Mouse (Mus musculus): ENCODE measurements around the gene Tcf23.

Tcf23 gene

DNA sequence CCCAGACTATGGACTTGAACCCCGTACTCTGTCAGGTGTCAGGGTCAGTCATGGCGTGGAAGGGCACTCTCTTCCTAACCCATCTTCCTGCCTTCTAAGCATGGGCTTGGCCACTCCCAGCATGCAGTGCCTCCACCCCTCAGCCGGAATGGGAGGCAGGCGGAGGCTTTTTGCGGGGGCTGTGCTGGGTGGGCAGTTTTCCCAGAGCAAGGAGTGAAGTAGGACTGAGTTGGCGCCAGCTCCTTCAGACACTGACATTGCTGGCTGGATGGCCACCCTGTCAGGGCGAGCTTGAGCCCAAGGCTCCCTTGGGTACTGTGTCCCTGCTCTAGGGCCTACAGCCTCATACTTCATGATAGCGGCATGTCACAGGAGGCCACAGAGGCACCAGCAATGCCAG lies at the start of gene Tcf23:
Gene Tcf23, plus strand, starts transcription at position 247 of the 400 bp plus-strand sequence.
- no peak for DNase-seq

DNA sequence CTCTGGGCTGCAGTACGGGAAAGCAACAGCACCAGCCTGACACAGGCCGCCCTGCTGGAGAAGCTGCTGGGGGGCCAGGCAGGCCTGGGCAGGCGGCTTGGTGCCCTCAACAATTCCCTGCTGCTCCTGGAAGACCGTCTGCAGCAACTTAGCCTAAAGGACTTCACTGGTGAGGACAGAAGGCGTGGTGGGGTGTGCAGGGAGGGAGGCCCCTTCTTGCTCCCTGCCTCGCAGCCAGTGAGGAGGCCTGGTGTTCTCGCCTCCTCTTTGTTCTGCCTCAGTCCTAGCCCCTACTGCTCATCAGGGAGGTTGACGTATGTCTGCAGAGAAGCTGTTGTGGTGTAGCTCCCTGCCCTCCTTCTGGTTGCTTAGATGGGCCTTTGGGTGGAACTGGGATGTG lies 49.8 kb upstream of the Tcf23 start:
- DNase-seq = no peak

DNA sequence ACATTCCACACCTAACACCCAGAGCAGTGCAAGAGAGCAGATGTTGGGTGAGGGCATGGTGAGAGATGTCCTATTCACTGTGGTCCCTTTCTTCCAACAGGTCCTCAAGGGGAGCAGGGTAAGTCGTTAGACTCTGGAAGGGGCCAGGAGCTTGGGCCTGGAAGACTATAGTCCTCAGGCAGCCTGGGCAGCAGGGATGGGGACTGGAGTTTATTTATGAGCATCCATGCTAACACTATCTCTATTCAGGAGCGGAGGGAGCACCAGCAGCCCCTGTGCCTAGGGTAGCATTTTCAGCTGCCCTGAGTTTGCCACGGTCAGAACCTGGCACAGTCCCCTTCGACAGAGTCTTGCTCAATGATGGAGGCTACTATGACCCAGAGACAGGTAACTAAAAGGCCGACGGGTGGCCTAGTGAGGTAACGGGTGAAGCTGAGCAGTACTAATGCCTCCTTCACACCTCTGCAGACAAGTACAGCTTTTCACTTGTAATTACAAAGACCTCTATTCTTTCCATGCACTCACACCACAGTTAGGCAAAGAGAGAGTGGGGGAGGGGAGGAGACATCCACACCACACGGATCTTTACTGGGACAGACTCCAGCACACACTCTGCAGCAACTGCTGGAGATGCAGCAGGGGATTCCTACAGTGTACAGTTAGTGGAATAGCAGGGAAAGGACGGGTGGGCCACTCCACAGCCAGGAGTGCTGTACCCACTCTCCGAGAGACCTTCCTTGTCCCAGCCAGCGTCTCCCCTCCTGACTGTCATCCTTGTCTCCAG lies 48.4 kb upstream of the Tcf23 start:
- no peak for DNase-seq

DNA sequence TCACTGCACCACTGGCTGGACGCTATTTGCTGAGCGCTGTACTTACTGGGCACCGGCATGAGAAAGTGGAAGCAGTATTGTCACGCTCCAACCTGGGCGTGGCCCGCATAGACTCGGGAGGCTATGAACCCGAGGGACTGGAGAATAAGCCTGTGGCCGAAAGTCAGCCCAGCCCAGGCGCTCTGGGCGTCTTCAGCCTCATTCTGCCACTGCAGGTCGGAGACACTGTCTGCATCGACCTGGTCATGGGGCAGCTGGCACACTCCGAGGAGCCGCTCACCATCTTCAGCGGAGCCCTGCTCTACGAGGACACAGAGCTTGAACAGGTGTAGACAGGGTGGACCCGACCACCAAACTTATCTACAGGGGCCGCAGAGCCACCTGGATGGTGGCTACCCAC lies 47.8 kb upstream of the Tcf23 start:
- no peak for DNase-seq

DNA sequence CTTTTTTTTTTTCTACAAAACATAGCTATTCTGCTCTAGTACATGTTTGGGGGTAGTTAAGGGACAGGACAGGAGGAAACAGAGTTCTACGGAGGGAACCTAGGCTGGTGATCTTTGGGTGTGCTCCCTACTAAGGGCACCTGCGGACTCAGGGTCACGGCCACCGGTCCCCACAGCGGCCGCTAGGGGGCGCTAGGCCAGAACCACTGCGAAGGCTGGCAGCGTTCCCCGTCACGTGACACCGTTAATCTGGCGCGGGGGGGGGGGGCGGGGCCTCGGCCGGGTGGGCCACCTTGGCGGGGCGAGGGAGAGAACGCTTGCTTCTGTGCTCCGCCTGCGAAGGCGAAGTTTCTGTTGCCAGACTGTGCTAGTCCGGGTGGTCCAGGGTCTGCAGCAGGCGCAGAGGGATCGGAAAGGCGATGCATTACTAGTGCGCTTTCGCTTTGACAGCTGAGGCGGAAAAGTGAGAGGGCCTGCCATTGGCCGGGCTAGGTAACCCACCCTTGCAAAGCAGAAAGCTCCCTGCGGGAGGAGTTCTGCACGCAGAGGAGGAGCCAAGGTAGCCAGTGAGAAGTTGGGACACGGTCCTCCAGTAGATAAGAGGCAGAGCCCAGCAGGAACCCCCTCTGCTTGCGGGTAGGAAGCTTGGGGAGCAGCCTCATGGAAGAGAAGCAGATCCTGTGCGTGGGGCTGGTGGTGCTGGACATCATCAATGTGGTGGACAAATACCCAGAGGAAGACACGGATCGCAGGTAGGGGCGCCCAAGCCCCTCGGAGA lies 47.0 kb upstream of the Tcf23 start, which contains the start of gene Khk:
Gene Khk, plus strand, starts transcription at position 176 of the 778 bp plus-strand sequence.
- peak; percentile 92 for DNase-seq

DNA sequence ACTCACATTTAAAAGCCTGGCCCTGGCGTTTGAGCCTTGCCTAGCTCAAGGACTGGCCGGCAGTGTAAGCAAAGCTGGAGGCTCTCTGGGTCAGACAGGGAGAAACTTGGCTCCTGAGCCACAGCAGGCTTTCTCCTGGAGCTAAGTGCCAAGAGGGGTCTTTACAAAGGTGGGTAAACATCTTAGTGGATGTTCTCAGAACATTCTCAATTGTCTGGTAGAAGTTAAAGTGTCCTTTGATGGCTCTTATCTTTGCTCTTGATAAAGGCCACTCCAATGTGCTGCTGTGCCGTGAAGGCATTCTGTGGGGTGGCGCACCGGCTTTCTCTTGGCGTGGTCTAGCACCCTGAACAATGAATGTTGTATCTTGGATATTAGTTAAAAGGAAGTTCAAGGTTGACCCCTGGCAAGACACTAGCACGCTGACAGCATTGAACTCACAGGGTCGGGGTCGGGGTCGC lies 45.9 kb upstream of the Tcf23 start:
- DNase-seq = no peak

DNA sequence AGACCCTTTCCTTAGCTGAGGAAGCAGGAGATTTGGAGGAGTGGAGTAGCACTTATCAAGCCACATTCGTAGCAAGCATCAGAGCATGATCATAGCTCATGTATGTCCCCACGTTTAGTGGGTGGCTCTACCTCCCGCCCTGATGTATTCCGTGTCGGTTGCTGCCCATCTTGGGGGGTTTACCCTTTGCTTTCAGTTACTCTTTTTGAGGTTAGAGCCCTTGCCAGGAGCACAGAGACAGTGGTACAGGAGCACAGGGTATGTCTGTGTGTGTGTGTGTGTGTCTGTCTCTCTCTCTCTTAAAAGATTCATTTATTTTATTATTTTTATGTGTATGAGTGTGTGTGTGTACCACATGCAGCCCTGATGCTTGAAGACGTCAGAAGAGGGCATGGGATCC lies 45.3 kb upstream of the Tcf23 start:
- no peak for DNase-seq

DNA sequence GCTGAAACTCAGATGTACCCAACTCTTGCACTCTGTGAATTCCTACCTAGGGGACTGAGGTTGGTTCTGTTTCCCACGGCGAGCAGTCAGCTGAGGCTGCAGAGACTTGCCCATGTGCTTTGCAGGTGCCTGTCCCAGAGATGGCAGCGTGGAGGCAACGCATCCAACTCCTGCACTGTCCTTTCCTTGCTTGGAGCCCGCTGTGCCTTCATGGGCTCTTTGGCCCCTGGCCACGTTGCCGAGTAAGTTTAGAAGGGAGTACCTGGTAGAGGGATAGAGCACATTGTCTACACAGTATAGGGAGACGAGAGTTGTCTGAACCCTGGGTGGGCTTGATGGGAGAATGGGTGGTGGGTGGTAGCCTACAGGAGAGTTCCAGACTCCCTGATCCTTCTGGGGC lies 43.8 kb upstream of the Tcf23 start:
- DNase-seq = no peak

DNA sequence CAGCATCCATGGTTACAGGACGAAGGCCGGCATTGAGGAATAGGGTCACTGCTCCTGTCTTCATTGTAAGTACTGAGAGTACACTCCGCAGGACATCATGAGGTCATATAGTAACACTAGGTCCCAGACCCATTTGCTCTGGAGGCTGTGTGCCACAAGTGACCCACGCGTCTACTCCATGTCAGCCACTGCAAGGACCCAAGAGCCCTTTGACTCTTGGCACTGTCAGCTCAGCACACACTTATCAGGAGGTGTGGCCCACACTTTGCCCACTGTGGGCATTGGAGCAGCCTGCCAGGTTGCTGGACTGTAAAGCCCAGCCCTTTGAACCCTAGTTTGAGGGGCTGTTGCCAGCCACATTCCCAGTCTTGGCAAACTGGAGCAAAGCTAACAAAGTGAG lies 43.2 kb upstream of the Tcf23 start:
- DNase-seq = no peak

DNA sequence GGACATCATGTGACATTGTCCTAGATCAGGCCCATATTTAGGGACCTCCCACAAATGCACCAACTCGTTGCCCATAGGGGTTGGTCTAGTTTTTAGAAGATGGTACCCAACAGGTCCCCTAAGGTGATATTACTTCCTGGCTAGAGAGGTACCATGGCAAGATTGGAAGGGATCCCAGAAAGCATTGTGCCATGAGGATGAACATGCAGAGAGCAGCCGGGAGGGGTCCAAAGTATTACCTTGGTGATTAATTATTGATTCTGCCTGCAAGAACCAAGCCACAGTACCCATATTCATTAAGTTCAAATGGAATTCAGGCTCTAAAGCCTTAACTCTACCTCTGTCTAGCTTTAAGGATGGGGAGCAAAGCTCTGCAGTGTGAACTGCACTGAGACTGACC lies 42.4 kb upstream of the Tcf23 start:
- no peak for DNase-seq

DNA sequence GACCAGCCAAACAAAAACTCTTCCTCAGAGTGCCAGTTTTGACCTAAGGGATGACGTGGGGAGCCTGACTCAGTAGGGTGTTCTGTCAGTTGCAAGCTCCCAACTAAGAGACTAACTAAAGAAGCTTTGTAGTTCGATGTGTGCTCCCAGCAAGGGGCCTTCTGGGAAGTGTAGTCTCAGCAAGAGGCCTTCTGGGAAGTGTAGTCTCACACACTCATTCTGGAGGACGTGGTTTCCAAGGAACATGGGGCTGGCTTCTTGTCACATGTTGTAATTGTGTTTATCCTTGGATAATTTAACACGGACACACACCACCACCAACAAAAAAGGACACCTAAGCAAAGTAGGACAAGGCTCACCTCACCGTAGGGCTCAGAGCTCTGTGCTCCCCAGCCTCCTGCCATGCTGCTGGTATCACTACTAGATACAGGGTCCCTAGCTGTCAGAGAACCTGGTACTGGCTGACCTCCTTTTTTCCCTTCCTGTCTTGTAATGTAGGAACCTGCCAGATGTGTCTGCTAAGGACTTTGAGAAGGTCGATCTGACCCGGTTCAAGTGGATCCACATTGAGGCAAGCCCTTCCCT lies 40.4 kb upstream of the Tcf23 start:
- DNase-seq = no peak

DNA sequence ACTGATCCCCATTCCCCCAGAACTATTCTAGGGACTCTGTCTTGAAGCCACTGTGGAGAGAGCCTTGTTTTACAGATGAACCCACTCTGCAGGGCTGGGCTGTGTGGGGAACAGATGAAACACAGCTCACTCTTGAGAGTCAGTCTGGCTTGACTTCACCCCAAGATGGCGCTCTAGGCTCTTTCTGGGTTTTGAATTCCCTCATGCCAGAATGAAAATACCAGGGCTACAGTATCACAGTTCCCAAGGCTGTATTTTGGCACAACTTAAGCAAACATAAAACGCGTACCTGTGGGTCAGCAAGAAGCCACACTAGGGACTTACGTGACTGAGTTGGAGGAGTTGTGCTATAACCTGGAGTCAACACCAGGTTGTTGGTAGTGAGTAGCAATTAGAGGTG lies 38.3 kb upstream of the Tcf23 start:
- peak; percentile 67 for DNase-seq

DNA sequence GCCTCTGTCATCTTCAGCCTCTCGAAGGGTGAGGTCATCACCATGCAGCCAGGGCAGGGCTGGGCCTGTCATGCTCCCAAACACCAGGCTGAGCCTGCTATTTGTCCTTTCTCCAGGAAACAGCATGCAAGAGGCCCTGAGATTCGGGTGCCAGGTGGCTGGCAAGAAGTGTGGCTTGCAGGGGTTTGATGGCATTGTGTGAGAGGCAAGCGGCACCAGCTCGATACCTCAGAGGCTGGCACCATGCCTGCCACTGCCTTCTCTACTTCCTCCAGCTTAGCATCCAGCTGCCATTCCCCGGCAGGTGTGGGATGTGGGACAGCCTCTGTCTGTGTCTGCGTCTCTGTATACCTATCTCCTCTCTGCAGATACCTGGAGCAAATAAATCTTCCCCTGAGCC lies 37.6 kb upstream of the Tcf23 start:
- no peak for DNase-seq

DNA sequence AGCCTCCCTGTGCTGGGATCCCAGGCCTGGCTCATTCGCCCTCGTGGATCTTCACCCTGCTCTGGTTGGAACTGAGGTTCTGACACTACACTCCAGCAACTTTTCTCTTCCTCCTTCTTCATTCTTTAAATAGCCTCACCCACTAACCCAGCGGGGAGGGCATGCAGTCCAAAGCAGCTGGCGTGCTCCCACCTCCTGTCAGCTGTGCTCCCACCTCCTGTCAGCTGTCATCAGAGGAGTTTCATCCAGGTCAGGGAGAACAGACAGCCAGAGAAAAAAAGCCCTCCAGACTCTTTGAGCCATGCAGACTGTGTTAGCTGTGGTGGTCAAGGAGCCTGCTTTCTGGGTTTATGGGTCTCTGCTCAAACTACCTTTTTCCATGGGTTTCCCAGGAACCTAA lies 37.1 kb upstream of the Tcf23 start:
- DNase-seq = no peak

DNA sequence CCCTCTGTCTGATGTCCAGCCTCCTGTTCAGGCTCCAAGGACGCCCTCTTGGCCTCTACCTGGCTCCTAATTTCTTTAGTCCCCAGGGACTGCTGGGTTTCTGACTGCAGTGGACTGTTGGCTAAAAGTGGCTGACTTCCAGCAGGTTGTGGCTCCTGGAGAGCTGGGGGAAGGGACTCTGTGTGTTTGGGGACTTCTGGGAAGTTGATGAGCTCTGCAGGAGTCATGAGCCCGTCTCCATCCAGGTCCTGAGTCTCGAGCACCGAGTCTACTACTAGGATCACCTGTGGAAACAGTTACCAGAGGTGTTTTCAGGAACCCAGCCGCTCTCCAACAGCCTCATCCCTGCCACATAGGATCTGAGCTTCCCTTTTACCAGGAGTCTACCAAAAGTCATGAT lies 34.8 kb upstream of the Tcf23 start:
- DNase-seq = no peak

DNA sequence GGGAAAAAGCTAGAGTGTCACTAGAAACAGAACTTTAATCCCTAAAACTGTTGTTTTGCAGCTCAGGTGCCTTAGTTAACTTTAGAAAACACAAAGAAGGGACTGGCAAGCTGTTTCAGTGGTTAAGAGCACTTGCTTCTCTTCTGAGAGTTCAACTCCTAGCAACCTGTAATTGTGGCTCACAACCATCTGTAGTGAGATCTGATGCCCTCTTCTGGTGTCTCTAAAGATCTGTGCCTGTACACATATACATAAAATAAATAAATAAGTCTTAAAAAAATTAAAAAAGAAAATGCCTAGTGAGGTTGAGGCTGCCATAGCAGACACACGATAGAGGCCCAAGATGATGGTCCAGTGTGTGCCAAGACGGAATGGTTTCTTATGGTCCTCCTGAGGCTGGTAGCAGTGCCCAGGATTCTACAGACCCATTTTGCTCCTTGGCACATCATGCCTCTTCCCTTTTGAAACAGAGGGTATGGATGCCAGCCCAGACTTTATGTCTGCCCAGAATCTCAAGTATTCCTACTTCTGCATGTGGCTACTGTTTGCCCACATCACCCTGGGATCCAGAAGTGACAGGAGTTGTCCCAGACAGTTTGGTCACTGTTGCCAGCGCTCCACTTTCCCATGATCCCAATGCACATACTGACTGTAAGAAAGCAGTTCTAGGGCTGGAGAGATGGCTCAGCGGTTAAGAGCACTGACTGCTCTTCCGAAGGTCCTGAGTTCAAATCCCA lies 33.6 kb upstream of the Tcf23 start:
- no peak for DNase-seq

DNA sequence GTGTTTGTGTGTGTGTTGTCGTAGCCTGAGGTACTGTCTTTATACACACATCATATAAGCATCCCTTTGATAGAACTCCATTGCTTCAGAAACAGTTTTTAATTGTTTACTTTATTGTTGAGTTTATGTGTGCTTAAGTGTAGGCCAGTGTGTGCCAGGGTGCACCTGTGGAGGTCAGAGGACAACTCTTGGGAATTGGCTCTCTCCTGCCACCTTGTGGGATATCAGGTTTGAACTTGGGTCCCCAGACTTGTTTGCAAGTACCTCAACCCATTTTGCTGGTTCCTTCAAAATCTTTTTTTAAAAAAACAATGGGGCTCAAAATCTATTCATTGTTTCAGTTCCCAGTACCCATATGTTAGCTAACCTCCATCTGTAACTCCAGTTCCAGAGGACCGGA lies 25.5 kb upstream of the Tcf23 start:
- no peak for DNase-seq

DNA sequence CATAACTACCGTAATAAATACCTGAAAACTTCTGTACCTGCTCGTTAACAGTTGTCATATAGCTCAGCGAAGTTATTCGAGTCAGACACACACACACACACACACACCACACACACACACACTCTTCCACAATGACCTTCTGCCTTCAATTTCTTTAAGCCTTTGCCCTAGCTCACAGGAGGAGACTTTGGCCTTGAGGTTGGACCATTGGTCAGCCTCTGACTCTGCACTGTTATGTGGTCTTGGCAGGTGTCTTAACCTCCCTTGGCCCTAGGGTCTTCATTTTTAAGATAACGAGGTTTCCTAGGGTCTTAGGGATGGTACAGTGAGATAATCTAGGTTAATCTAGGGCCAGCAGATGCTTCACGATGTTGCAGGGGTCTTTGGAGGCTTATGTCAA lies 24.1 kb upstream of the Tcf23 start:
- no peak for DNase-seq

DNA sequence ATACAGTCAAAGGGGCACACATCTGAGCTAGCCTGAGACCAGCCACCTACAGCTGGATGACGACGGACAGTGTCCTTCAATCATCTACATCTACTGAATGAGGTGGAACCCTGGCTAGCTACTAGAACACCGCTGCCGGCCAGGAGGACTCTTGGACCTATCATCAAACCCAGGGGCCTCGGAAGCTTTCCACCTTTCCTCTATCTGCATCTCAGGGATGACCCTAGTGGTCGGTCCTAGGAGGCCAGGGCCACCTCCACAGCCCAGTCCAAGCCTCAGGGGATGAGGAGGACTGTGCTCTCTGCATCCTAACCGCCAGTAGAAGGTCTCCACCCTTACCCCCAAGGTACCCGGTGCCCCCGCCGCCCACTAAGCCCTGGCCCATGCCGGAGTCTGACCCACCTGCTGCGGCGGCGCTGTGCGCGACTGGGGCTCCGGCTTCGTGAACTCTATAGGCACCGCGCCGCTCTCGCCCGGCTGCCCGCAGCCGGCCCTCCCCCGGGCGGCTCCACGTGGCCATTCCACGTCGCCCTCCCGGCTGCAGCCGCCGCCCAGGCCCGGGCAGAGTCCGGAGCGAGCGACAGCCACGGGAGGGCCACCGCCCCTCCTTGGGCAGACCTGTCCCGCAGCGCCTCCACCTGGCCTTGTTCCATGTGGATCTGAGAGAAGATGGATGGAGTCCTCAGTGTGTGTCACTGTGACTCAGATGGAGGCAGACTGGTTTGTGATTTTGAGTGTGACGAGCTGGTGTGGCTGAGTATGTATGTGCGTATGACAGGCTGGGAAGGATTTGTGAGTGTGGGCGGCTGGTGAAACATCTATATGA lies 23.3 kb upstream of the Tcf23 start, which contains the start of gene Cgref1:
Gene Cgref1, minus strand, starts transcription at position 636 of the 826 bp plus-strand sequence.
- peak; percentile 68 for DNase-seq

DNA sequence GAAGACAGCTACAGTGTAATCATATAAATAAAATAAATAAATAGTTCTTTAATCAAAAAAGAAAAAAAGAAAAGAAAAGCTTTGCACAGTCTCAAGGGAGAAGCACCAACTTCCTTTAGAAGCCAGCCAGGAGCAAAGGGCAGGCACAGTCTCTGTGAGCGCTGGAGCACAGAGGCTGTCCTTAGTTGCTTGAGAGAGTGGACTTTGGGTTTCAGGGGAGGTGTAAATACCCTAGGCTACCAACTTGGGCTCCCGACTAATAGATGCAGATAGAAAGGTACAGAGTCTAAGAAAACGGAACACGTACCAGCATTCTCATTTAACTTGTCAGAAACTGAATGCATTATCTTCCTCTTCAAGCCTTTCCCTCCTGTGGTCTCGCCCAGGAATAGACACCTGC lies 19.8 kb upstream of the Tcf23 start:
- DNase-seq = no peak

DNA sequence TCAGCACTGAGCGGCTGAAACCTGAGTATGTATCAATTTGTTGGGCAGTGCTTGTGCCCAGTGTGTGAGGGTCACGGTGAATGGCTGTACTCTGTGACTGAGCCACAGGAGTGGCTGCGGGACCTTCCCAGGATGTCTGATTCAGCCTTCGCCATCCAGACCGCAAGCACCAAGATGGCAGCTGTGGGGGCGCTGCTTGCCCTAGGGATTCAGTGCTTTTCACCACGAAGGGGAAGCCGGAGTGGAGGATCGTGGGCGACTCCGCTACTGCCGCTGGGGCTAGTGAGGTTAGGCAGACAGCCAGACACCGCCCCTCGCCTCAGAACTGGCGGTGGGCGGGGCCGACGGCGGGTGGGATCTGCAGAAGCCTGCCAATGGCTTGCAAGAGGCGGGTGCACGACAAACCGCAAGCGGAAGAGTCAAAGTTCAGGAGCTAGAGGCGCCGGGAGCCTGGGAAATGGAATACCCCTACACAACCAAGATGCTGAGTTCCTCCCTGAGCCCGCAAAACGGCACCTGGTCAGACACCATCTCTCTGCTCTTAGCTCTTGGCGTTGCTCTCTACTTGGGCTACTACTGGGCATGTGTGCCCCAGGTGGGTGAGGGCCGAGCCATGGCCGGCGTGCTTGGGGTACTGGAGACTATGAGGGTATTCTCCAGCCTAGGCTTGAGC lies 18.7 kb upstream of the Tcf23 start:
- peak; percentile 80 for DNase-seq

DNA sequence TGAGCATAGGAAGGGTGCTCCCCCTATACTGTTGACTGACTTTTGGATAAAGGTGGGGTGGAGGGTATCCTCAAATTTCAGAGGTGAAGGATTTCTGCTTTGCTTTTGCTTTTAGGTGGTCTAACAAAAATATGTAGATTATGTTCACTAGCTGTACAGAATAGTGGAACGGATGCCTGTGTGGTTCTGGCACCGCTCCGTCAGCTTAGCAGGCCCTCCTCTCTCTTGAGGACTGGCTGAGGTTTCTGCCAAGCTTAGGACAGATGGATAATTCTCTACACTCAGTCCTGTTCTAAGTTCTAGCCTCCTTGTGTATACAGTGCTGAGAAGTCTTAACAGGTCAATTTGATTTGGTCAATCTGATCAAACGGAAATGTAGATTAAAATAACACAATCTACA lies 18.0 kb upstream of the Tcf23 start:
- DNase-seq = no peak
